Mouse (Mus musculus) layer of hippocampus, postnatal 10 days (tissue): ENCODE measurements at regions not wholly inside any gene's neighbourhood (a gene's known extent, or its start where the extent isn't known, plus 50 kb on each side); places are given as distances from the start of the nearest gene placed in this dataset.

Experiments
- DNase-seq, 2 experiments: peaks; one replicate each; pipeline ENCODE4 v3.0.0; 2021; ENCODE audit warnings: low spot score in 2 of 2

GRCm38 (mm10) chr2:50793616-50794015 is 355.3 kb downstream of the Rnd3 start:
- DNase-seq = no peak

- DNase-seq = no peak
Measured at GRCm38 (mm10) chr2:50793067-50793466, 355.8 kb downstream of the Rnd3 start.

- DNase-seq = no peak
Measured at GRCm38 (mm10) chr2:50789051-50789651, 359.8 kb downstream of the Rnd3 start.

- DNase-seq = no peak
Measured at GRCm38 (mm10) chr2:50772101-50772500, 376.8 kb downstream of the Rnd3 start.

- no peak for DNase-seq
Measured at GRCm38 (mm10) chr2:50759016-50759415, 389.9 kb downstream of the Rnd3 start.

- no peak for DNase-seq
Measured at GRCm38 (mm10) chr2:50757837-50758541, 390.9 kb downstream of the Rnd3 start.

GRCm38 (mm10) chr2:50755616-50756450 is 393.1 kb downstream of the Rnd3 start:
- no peak for DNase-seq

GRCm38 (mm10) chr2:50755160-50755559 is 393.8 kb downstream of the Rnd3 start:
- DNase-seq = no peak

GRCm38 (mm10) chr2:50752408-50752807 is 396.5 kb downstream of the Rnd3 start:
- DNase-seq = no peak

GRCm38 (mm10) chr2:50750799-50751198 is 398.1 kb downstream of the Rnd3 start:
- DNase-seq = no peak

GRCm38 (mm10) chr2:50744625-50745214 is 404.2 kb downstream of the Rnd3 start:
- DNase-seq = no peak

- DNase-seq = no peak
Measured at GRCm38 (mm10) chr2:50743785-50744258, 405.1 kb downstream of the Rnd3 start.

- no peak for DNase-seq
Measured at GRCm38 (mm10) chr2:50742421-50742820, 406.5 kb downstream of the Rnd3 start.

- no peak for DNase-seq
Measured at GRCm38 (mm10) chr2:50741337-50741736, 407.6 kb downstream of the Rnd3 start.

- DNase-seq = no peak
Measured at GRCm38 (mm10) chr2:50739599-50739979, 409.3 kb downstream of the Rnd3 start.

- no peak for DNase-seq
Measured at GRCm38 (mm10) chr2:50738936-50739598, 409.8 kb downstream of the Rnd3 start.

- no peak for DNase-seq
Measured at GRCm38 (mm10) chr2:50737706-50738105, 411.2 kb downstream of the Rnd3 start.

GRCm38 (mm10) chr2:50735029-50735428 is 413.9 kb downstream of the Rnd3 start:
- DNase-seq = no peak

- DNase-seq = no peak
Measured at GRCm38 (mm10) chr2:50706652-50707051, 410.1 kb upstream of the Mmadhc start.

GRCm38 (mm10) chr2:50704297-50704696 is 407.7 kb upstream of the Mmadhc start:
- no peak for DNase-seq
